Mouse (Mus musculus): ENCODE data around the gene Gm19402. TPM values are rescaled to one million over a fixed set of nuclear protein-coding genes. Genes with fewer than 3 reads are reported as not detected.

Gene Gm19402
- polyA plus RNA-seq, 1 experiment from 2014 or later = not detected

GRCm38 (mm10) chr10:77670710-77671109 lies 19.8 kb downstream of the Gm19402 start:
- H3K4me1 ChIP-seq (replicated peaks; ENCODE audit: control insufficient read depth, insufficient read depth, low read length) = no peaks in the 10 kb centered on the region
- no peak for ATAC-seq
- TF ChIP-seq CTCF (IDR thresholded peaks at IDR 0.05; ENCODE audit: low read depth) = no peak
- H3K27ac ChIP-seq (ENCODE audit: low read depth, low read length) = no peak overlapping the region
- H3K27me3 ChIP-seq (replicated peaks; ENCODE audit: control insufficient read depth, insufficient read depth, low read length) = no peaks in the 10 kb centered on the region
- no peak overlapping the region for H3K4me2 ChIP-seq (replicated peaks; ENCODE audit: low read depth)
- no peaks in the 10 kb centered on the region for H3K9me3 ChIP-seq (ENCODE audit: control insufficient read depth)
- no peak overlapping the region for H3K4me3 ChIP-seq (ENCODE audit: low read depth, low read length)
- no peaks in the 10 kb centered on the region for H3K36me3 ChIP-seq (ENCODE audit: control insufficient read depth, insufficient read depth)
- no peak overlapping the region for H3K9ac ChIP-seq (ENCODE audit: low read depth, low read length)
- WGBS = 75% methylated on average over 4 of the region's 4 CpGs

GRCm38 (mm10) chr10:77667402-77667801 lies 23.2 kb downstream of the Gm19402 start:
- no peaks in the 10 kb centered on the region for H3K9me3 ChIP-seq (ENCODE audit: control insufficient read depth)
- TF ChIP-seq CTCF (IDR thresholded peaks at IDR 0.05; ENCODE audit: low read depth) = no peak
- H3K9ac ChIP-seq (ENCODE audit: low read depth, low read length) = no peak overlapping the region
- no peak overlapping the region for H3K4me2 ChIP-seq (replicated peaks; ENCODE audit: low read depth)
- no peaks in the 10 kb centered on the region for H3K4me1 ChIP-seq (replicated peaks; ENCODE audit: control insufficient read depth, insufficient read depth, low read length)
- H3K4me3 ChIP-seq (ENCODE audit: low read depth, low read length) = no peak overlapping the region
- WGBS = 79% methylated on average over 4 of the region's 4 CpGs
- H3K27me3 ChIP-seq (replicated peaks; ENCODE audit: control insufficient read depth, insufficient read depth, low read length) = no peaks in the 10 kb centered on the region
- no peaks in the 10 kb centered on the region for H3K36me3 ChIP-seq (ENCODE audit: control insufficient read depth, insufficient read depth)
- ATAC-seq = no peak
- H3K27ac ChIP-seq (ENCODE audit: low read depth, low read length) = no peak overlapping the region

DNA sequence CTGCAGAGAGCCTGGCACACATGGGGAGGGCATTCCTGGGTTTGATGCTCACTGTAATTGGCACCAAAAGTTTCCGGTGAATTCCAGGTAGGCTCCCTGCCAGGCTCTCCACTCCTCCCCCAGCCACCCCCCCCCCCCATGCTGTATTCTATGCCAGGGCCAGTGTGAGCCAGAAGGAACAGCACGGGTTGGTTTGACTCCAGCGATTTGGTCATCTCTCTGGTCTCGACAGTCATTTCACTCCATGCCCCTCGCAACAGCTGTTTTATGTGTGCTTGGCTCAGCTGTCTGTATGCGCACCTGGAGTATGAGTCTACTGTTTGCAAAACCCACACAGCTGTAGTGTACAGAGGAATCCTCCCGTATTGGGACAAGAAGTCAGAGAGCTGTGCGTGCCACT lies 24.2 kb downstream of the Gm19402 start:
- WGBS = 68% methylated on average over 8 of the region's 8 CpGs
- ATAC-seq = no peak
- H3K4me2 ChIP-seq (replicated peaks; ENCODE audit: low read depth) = no peak overlapping the region
- no peak overlapping the region for H3K9ac ChIP-seq (ENCODE audit: low read depth, low read length)
- no peaks in the 10 kb centered on the region for H3K9me3 ChIP-seq (ENCODE audit: control insufficient read depth)
- TF ChIP-seq CTCF (IDR thresholded peaks at IDR 0.05; ENCODE audit: low read depth) = no peak
- no peaks in the 10 kb centered on the region for H3K36me3 ChIP-seq (ENCODE audit: control insufficient read depth, insufficient read depth)
- no peaks in the 10 kb centered on the region for H3K4me1 ChIP-seq (replicated peaks; ENCODE audit: control insufficient read depth, insufficient read depth, low read length)
- H3K27me3 ChIP-seq (replicated peaks; ENCODE audit: control insufficient read depth, insufficient read depth, low read length) = no peaks in the 10 kb centered on the region
- no peak overlapping the region for H3K27ac ChIP-seq (ENCODE audit: low read depth, low read length)
- no peak overlapping the region for H3K4me3 ChIP-seq (ENCODE audit: low read depth, low read length)

- TF ChIP-seq CTCF (IDR thresholded peaks at IDR 0.05; ENCODE audit: low read depth) = no peak
- Histone ChIP-seq H3K27me3 (replicated peaks; ENCODE audit: control insufficient read depth, insufficient read depth, low read length) (no peaks in the 10 kb centered on the region), H3K4me2 (replicated peaks; ENCODE audit: low read depth) (no peak overlapping the region), H3K4me1 (replicated peaks; ENCODE audit: control insufficient read depth, insufficient read depth, low read length) (no peaks in the 10 kb centered on the region), H3K9me3 (ENCODE audit: control insufficient read depth) (no peaks in the 10 kb centered on the region), H3K36me3 (ENCODE audit: control insufficient read depth, insufficient read depth) (no peaks in the 10 kb centered on the region), H3K9ac (ENCODE audit: low read depth, low read length) (no peak overlapping the region), H3K4me3 (ENCODE audit: low read depth, low read length) (no peak overlapping the region), H3K27ac (ENCODE audit: low read depth, low read length) (no peak overlapping the region)
- no peak for ATAC-seq
- WGBS = 42% methylated on average over 43 of the region's 43 CpGs
Measured at GRCm38 (mm10) chr10:77663949-77664665, 26.4 kb downstream of the Gm19402 start.

DNA sequence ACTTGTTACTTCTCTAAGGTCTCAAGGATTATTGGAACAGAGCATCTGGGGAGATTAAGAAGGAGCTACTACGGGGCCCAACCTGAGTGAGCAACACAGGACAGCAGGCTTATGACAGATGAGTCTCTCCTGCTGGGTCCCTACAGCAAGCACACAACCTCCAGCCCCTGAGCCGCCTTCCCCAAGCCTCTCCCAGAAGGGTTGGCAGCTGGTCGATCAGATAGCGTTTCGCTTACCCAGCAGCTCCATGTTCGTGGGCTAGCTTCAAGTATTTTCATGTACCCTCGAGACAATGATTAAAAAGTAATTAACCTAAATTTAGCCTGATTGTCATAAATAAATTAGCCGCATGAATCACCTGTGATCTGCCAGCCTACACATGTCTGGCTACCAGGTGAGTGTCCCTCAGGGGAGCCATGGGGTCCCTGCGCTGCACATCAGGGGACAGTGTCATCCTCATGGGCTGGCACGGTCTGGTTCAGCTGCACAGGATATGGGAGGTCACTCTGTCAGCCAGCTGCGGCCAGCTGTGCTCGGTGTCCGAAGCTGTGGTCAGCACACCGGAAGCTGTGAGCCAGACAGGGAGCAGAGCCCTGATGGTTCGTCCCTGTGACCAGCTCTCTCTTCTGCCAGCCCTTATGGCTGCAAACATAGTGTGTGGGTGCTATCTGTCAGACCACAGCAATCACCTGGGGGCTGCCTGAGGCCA lies 32.1 kb downstream of the Gm19402 start:
- no peak for ATAC-seq

DNA sequence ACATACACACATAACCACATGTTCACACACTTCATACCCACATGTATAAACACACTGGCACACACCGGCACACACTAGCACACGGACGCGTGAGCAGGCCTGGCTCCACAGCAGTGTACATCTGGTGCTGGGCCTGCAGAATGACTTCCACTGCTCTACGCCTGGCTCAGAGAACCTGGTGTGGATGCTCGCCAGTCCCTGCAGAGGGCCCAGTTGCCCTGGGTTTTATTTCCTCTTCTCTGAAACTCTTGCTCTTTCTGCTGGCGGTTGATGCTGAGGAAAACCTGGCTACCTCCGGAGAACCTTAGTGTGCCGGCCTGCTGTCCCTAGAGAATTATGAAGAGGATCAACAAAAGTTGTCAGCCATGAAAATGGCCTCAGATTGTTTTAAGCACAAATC lies 38.5 kb downstream of the Gm19402 start:
- H3K4me1 ChIP-seq (replicated peaks; ENCODE audit: control insufficient read depth, insufficient read depth, low read length) = no peaks in the 10 kb centered on the region
- H3K9me3 ChIP-seq (ENCODE audit: control insufficient read depth) = no peaks in the 10 kb centered on the region
- H3K4me3 ChIP-seq (ENCODE audit: low read depth, low read length) = no peak overlapping the region
- WGBS = 87% methylated on average over 9 of the region's 9 CpGs
- H3K27me3 ChIP-seq (replicated peaks; ENCODE audit: control insufficient read depth, insufficient read depth, low read length) = no peaks in the 10 kb centered on the region
- no peak overlapping the region for H3K4me2 ChIP-seq (replicated peaks; ENCODE audit: low read depth)
- H3K36me3 ChIP-seq (ENCODE audit: control insufficient read depth, insufficient read depth) = 0 out of 2 replicates have a peak, but pooled peaks cover under 1% of the 10 kb centered on the region
- H3K9ac ChIP-seq (ENCODE audit: low read depth, low read length) = no peak overlapping the region
- no peak overlapping the region for H3K27ac ChIP-seq (ENCODE audit: low read depth, low read length)
- ATAC-seq = no peak
- no peak for TF ChIP-seq CTCF (IDR thresholded peaks at IDR 0.05; ENCODE audit: low read depth)

More for the DNA sequence above, 32.1 kb downstream of the Gm19402 start:
- no peak overlapping the region for H3K9ac ChIP-seq (ENCODE audit: low read depth, low read length)
- no peak for TF ChIP-seq CTCF (IDR thresholded peaks at IDR 0.05; ENCODE audit: low read depth)
- H3K36me3 ChIP-seq (ENCODE audit: control insufficient read depth, insufficient read depth) = no peaks in the 10 kb centered on the region
- no peaks in the 10 kb centered on the region for H3K27me3 ChIP-seq (replicated peaks; ENCODE audit: control insufficient read depth, insufficient read depth, low read length)
- WGBS = 51% methylated on average over 15 of the region's 15 CpGs
- H3K4me3 ChIP-seq (ENCODE audit: low read depth, low read length) = no peak overlapping the region
- H3K9me3 ChIP-seq (ENCODE audit: control insufficient read depth) = no peaks in the 10 kb centered on the region
- no peaks in the 10 kb centered on the region for H3K4me1 ChIP-seq (replicated peaks; ENCODE audit: control insufficient read depth, insufficient read depth, low read length)
- no peak overlapping the region for H3K27ac ChIP-seq (ENCODE audit: low read depth, low read length)
- H3K4me2 ChIP-seq (replicated peaks; ENCODE audit: low read depth) = no peak overlapping the region

All from intestine, postnatal 0 days (tissue).